Mouse (Mus musculus) limb, embryonic 10.5 days (tissue): ENCODE measurements around the gene Dand5. TPM values are rescaled to one million over a fixed set of nuclear protein-coding genes. Genes with fewer than 3 reads are reported as not detected.
"Not testable (repeated sequence)": the region's sequence is repeated elsewhere in the genome, so short reads cannot be mapped to it uniquely, and the experiment has no call there.

Source experiments
- DNase-seq: peaks from one replicate; pipeline ENCODE4 v3.0.0-alpha.2; 2017; ENCODE audit warnings: low spot score
- H3K27ac ChIP-seq: fragments of 300-500 bp; sonication (generic); 2 replicates; pipeline ENCODE4 v1.5.1; 2016; ENCODE audit warnings: mild to moderate bottlenecking
- H3K27me3 ChIP-seq: fragments of 300-500 bp; sonication (generic); 2 replicates; pipeline ENCODE4 v1.6.1; 2016; ENCODE audit warnings: low read depth, mild to moderate bottlenecking; ENCODE audit not compliant: poor library complexity, severe bottlenecking
- H3K36me3 ChIP-seq: fragments of 300-500 bp; sonication (generic); 2 replicates; pipeline ENCODE4 v1.6.1; 2016; ENCODE audit warnings: mild to moderate bottlenecking, moderate library complexity
- H3K4me1 ChIP-seq: fragments of 300-500 bp; sonication (generic); 2 replicates; pipeline ENCODE4 v1.6.1; 2016
- H3K4me3 ChIP-seq: fragments of 300-500 bp; sonication (generic); 2 replicates; pipeline ENCODE4 v1.5.1; 2016; ENCODE audit warnings: mild to moderate bottlenecking, moderate library complexity
- H3K9me3 ChIP-seq: fragments of 300-500 bp; sonication (generic); replicated peaks from 2 replicates; pipeline ENCODE4 v1.6.1; 2016; ENCODE audit warnings: mild to moderate bottlenecking
- WGBS: fragments of 180-500 bp; shearing (Covaris S2); methylation state at CpG from one replicate; pipeline ENCODE4 v1.1.7; 2016; 5-methylcytosine and 5-hydroxymethylcytosine counted together
- polyA plus RNA-seq: library from polyadenylated mRNA; unstranded; fragments of >200 nt; fragmentation: Nextera tagmentation; extraction: Ambion mirVana; gene quantifications from 2 replicates; pipeline ENCODE4 v1.2.1, GENCODE M21; 2016

Dand5 gene
- polyA plus RNA-seq, 1 experiment from 2014 or later: 2.7 TPM

DNA sequence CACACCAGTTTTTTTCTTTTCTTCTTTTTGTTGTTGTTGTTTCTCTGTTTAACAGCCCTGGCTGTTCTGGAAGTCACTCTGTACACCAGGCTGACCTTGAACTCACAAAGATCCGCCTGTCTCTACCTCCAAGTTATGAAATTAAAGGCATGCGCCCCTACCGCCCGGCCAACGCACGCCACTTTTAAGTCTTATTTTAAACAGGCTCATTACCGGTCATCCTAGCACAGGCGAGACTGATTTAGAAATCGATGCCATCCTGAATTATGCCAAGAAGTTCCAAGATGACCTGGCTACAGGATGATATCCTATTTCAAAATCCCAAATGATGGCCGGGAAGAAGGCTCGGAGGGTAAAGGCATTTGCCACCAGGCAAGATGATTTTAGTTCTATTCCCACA lies 8.9 kb upstream of the Dand5 start, which contains the start of gene Gadd45gip1:
TSS of gene Gadd45gip1 (plus strand) at position 33 of the 400 bp plus-strand sequence.
- Histone ChIP-seq H3K4me1 (peaks cover 22% of the 10 kb centered on the region), H3K27me3 (no peaks in the 10 kb centered on the region), H3K27ac (peak within 1 kb of the TSS; percentile 97), H3K36me3 (peaks cover 32% of the 10 kb centered on the region), H3K4me3 (peak within 1 kb of the TSS; percentile 78), H3K9me3 (no peaks in the 10 kb centered on the region)
- WGBS: 80% methylated on average over 11 of the region's 11 CpGs
- no peak for DNase-seq

DNA sequence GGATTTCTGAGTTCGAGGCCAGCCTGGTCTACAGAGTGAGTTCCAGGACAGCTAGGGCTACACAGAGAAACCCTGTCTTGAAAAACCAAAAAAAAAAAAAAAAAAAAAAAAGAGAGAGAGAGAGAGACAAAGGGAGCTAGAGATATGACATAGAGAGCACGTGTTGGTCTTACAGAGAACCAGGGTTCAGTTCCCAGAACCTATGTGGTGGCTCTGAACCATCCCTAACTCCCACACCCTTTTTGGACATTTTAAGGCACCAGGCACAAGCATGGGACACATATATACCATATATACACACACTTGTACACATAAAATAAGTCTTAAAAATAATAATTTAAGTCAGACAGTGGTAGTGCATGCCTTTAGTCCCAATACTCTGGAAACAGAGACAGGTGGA lies 3.9 kb upstream of the Dand5 start:
- Histone ChIP-seq H3K27me3 (peaks cover 13% of the 10 kb centered on the region), H3K4me1 (peaks cover 23% of the 10 kb centered on the region)
- not testable (repeated sequence) for H3K4me3 ChIP-seq, DNase-seq, H3K9me3 ChIP-seq, H3K27ac ChIP-seq, H3K36me3 ChIP-seq
- WGBS: 89% methylated on average over 2 of the region's 2 CpGs

GRCm38 (mm10) chr8:84825636-84826035 lies 3.0 kb upstream of the Dand5 start:
- no peak overlapping the region for H3K4me3 ChIP-seq
- H3K9me3 ChIP-seq: no peaks in the 10 kb centered on the region
- no peak for DNase-seq
- no peaks in the 10 kb centered on the region for H3K36me3 ChIP-seq
- no peak overlapping the region for H3K27ac ChIP-seq
- peaks cover 13% of the 10 kb centered on the region for H3K27me3 ChIP-seq
- 73% methylated on average over 4 of the region's 4 CpGs for WGBS
- H3K4me1 ChIP-seq: peaks cover 23% of the 10 kb centered on the region

DNA sequence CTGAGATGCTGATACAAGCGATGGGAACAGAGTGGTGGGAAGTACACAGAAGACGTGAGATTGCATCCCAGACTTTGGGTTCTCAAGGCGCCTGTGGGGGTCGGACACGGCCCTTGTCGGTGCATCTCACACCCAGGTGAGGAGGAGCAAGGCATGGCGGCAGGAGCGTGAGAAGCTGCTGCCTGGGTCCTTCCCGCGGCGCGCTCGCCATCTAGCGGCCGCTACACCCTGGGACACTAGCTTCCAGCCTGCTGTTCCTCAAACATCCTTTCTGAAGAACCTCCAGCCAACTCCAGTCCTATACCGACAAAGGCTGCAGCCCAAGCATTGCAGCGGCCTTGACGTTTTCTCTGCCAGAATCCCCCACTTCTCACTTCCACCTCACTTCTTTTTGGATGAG lies 1.0 kb upstream of the Dand5 start:
- peak; percentile 87 for DNase-seq
- Histone ChIP-seq H3K36me3 (no peaks in the 10 kb centered on the region), H3K27me3 (peaks cover 13% of the 10 kb centered on the region), H3K4me3 (peak overlapping the region; percentile 36), H3K27ac (0 out of 2 replicates have a peak overlapping the region, but pooled peaks have one; percentile 3), H3K4me1 (peaks cover 23% of the 10 kb centered on the region), H3K9me3 (no peaks in the 10 kb centered on the region)
- WGBS: 1% methylated on average over 18 of the region's 18 CpGs

DNA sequence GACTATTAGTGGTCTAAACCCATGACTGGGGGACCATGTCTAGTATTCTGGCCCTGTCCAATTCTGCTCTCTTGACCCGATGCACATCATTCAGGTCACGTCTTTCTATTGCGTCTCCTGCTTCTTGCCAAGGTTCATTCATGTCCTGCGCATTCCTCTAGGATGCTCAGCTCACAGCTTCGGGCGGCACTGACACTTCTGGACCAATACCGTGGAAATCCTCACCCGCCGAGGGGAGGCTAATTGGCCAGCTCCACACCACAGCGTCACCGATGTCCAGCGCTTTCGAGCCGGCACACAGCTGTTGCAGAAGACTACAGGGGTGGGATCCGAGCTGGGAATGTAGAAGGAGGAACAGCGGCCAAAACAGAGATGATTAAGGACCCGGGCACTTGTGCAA lies 6.5 kb downstream of the Dand5 start:
- Histone ChIP-seq H3K9me3 (no peaks in the 10 kb centered on the region), H3K27me3 (peaks cover 55% of the 10 kb centered on the region), H3K4me3 (no peak overlapping the region), H3K4me1 (peaks cover 17% of the 10 kb centered on the region), H3K36me3 (no peaks in the 10 kb centered on the region), H3K27ac (no peak overlapping the region)
- DNase-seq: no peak
- WGBS: 79% methylated on average over 17 of the region's 17 CpGs

GRCm38 (mm10) chr8:84815547-84815946 lies 7.1 kb downstream of the Dand5 start:
- WGBS: 14% methylated on average over 9 of the region's 9 CpGs
- no peaks in the 10 kb centered on the region for H3K36me3 ChIP-seq
- H3K27ac ChIP-seq: peak overlapping the region; percentile 51; the same call in 1 of the 2 replicates
- H3K4me3 ChIP-seq: no peak overlapping the region
- peaks cover 61% of the 10 kb centered on the region for H3K27me3 ChIP-seq
- peaks cover 22% of the 10 kb centered on the region for H3K4me1 ChIP-seq
- DNase-seq: peak; percentile 95
- no peaks in the 10 kb centered on the region for H3K9me3 ChIP-seq

DNA sequence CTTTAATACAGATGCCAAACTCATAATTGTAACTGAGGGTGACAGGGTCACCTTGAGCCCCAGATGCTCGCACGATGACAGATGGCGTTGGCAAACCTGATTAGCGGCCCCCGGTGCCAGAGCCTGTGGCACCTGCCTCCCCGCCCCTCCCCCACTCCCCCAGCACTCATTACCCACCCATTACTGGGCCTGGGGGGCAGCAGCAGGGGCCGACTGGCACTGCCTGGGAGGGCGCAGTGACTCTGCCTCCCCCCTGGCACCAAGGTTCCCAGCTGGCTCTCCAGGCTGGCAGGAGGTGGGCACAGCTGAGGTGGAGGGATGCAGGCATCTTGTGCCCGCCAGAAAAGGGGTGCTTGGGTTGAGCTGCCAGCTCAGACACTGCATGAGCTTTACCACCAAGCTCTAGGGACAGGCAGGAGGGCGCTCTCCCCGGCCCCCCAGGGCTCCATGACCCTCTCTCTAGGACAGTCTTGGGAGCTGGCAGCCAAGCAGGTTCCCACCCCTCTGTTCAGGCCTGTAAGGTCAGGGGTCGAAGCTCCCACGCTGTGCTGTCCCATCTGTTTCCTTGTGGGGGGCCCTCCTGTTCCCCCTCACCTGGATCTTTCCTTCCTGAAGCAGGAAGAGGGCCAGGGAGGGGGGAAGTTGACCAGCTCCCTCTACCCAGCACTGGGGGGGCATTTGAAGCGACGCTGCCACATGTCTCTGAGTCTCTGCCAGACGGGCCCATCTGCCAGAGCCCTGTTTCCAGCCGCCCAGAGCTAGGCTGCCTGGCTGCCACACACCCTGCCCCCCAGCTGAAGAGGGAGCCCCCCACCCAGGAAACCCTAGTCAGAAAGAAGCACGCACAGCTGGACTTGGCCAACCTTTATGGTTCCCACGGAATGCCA lies 7.8 kb downstream of the Dand5 start:
- Histone ChIP-seq H3K27me3 (peaks cover 67% of the 10 kb centered on the region), H3K4me3 (no peak overlapping the region), H3K9me3 (no peaks in the 10 kb centered on the region), H3K27ac (peak overlapping the region; percentile 51), H3K36me3 (no peaks in the 10 kb centered on the region), H3K4me1 (peaks cover 22% of the 10 kb centered on the region)
- no peak for DNase-seq
- 45% methylated on average over 19 of the region's 19 CpGs for WGBS

- peaks cover 22% of the 10 kb centered on the region for H3K4me1 ChIP-seq
- WGBS: 89% methylated on average over 11 of the region's 11 CpGs
- no peak overlapping the region for H3K4me3 ChIP-seq
- no peak for DNase-seq
- no peaks in the 10 kb centered on the region for H3K36me3 ChIP-seq
- no peaks in the 10 kb centered on the region for H3K9me3 ChIP-seq
- H3K27me3 ChIP-seq: peaks cover 73% of the 10 kb centered on the region
- no peak overlapping the region for H3K27ac ChIP-seq
These were observed 8.4 kb downstream of the Dand5 start for GRCm38 (mm10) chr8:84814240-84814554.

GRCm38 (mm10) chr8:84813830-84814229 lies 8.8 kb downstream of the Dand5 start:
- no peak for DNase-seq
- Histone ChIP-seq H3K4me3 (no peak overlapping the region), H3K27me3 (peaks cover 77% of the 10 kb centered on the region), H3K27ac (no peak overlapping the region), H3K4me1 (peaks cover 22% of the 10 kb centered on the region), H3K9me3 (no peaks in the 10 kb centered on the region), H3K36me3 (no peaks in the 10 kb centered on the region)
- 90% methylated on average over 3 of the region's 3 CpGs for WGBS

DNA sequence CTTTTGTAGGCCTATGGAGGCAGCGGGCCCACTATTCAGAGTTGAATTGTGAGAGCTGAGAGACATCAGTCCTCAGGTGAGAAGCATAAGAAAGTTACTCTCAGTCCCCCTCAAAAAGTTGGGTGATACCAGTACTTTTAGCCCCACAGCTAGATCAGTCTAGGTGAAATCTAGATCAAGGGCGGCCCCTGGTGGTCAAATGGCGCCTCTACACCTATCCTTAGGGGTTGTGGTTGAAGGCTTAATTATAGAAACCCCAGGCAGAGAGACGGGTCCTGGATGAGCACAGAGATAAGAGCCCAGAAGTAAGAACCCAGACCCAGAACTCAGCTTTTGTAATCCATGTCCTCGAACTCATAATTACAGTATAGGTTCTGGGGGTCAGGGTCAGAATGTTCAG lies 9.6 kb downstream of the Dand5 start:
- DNase-seq: peak; percentile 88
- no peak overlapping the region for H3K27ac ChIP-seq
- no peaks in the 10 kb centered on the region for H3K36me3 ChIP-seq
- peaks cover 84% of the 10 kb centered on the region for H3K27me3 ChIP-seq
- no peak overlapping the region for H3K4me3 ChIP-seq
- H3K4me1 ChIP-seq: peaks cover 22% of the 10 kb centered on the region
- no peaks in the 10 kb centered on the region for H3K9me3 ChIP-seq
- 2% methylated on average over 5 of the region's 5 CpGs for WGBS

GRCm38 (mm10) chr8:84811303-84811702 lies 11.3 kb downstream of the Dand5 start:
- H3K4me1 ChIP-seq: peaks cover 22% of the 10 kb centered on the region
- H3K27ac ChIP-seq: peak overlapping the region; percentile 63
- no peaks in the 10 kb centered on the region for H3K36me3 ChIP-seq
- H3K9me3 ChIP-seq: no peaks in the 10 kb centered on the region
- peak overlapping the region; percentile 45 for H3K4me3 ChIP-seq
- WGBS: 27% methylated on average over 10 of the region's 10 CpGs
- DNase-seq: no peak
- H3K27me3 ChIP-seq: peaks cover 95% of the 10 kb centered on the region

DNA sequence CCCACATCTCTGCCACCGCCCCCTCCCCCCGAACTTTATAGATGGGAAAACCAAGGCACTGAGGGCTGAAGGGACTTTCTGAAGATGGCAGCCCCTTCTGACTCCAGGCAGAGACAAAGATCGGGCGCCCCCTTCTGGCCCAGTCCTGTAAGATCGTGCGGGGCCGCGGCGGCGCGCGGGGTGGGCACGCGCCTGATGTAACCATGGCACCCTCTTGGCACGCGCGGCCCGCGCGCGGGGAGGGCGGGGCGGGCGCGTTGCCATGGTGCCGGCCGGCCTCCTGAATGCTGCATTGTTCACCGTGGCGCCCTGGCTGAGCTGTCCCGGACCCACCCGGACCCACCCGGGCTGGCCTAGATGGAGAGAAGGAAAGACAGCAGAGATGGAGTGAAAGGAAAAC lies 11.7 kb downstream of the Dand5 start:
- peaks cover 22% of the 10 kb centered on the region for H3K4me1 ChIP-seq
- H3K27me3 ChIP-seq: peaks cover 95% of the 10 kb centered on the region
- peak overlapping the region; percentile 45 for H3K4me3 ChIP-seq
- peak overlapping the region; percentile 63 for H3K27ac ChIP-seq
- under 1% methylated on average over 32 of the region's 32 CpGs for WGBS
- DNase-seq: peak; percentile 95
- H3K9me3 ChIP-seq: no peaks in the 10 kb centered on the region
- H3K36me3 ChIP-seq: no peaks in the 10 kb centered on the region

- Histone ChIP-seq H3K36me3 (no peaks in the 10 kb centered on the region), H3K27ac (no peak overlapping the region), H3K4me1 (peaks cover 16% of the 10 kb centered on the region), H3K9me3 (no peaks in the 10 kb centered on the region), H3K4me3 (no peak overlapping the region), H3K27me3 (peaks cover 97% of the 10 kb centered on the region)
- WGBS: 81% methylated on average over 5 of the region's 5 CpGs
- DNase-seq: no peak
These were observed 12.7 kb downstream of the Dand5 start for GRCm38 (mm10) chr8:84809941-84810280.
